Mouse (Mus musculus): ENCODE data around the gene Zkscan5. TPM values are rescaled to one million over a fixed set of nuclear protein-coding genes. Genes with fewer than 3 reads are reported as not detected.

Gene Zkscan5
- 13.3 and 13.6 TPM in 2 replicates for polyA plus RNA-seq (2015; fragmentation: Nextera tagmentation; extraction: Ambion mirVana)

DNA sequence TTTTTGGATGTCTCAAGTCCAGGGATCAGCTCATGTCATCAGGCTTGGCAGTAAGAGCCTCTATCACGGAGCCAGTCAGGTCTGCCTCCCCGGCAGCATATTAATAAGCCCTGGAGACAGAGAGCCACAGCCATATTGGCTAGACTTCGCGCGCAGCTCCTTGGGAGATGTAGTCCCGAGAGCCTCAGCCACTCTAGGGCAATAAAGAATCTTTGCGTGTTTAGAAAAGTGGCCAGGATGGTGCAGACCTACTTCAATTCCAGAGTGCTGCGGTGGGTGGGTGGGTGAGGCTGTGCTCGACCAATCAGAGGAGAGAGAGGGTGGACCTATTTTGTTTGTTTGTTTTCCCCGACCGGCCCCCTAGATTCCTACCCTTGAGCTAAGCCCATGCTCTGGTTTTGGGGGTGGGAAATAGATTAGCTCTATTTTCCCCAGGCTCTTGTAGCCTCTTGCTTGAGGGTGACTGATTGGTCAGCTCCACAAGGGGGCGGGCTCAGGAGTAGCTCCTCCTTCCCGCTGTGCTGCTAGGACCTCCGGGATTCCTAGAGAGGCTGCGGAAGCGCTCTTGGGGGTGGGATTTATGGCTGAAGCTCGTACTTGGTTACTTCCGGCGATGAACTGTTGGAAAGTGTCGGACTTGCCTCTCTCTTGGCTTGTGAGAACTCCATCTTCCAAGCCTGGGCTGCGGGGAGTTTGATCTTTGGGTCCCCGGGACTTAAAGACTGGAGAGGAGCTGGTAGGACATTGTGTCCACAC, at the start of gene Zkscan5:
TSS of gene Zkscan5 (plus strand) at position 627 of the 756 bp plus-strand sequence.
- Histone ChIP-seq H3K9me3 (no peaks in the 10 kb centered on the region), H3K36me3 (peaks cover 14% of the 10 kb centered on the region; the same call in 1 of the 2 replicates), H3K4me3 (peak within 1 kb of the TSS; percentile 64), H3K9ac (peak within 1 kb of the TSS; percentile 61), H3K27me3 (no peaks in the 10 kb centered on the region), H3K4me2 (peak within 1 kb of the TSS; percentile 64), H3K4me1 (peaks cover 24% of the 10 kb centered on the region), H3K27ac (peak within 1 kb of the TSS; percentile 88)
- ATAC-seq (ENCODE audit: insufficient number of reproducible peaks, low FRiP score, low TSS enrichment, low read depth), result peak; percentile 97
- under 1% methylated on average over 22 of the region's 22 CpGs for WGBS

GRCm38 (mm10) chr5:145161361-145161760, 43.0 kb upstream of the Zkscan5 start:
- Histone ChIP-seq H3K9me3 (no peaks in the 10 kb centered on the region), H3K4me1 (peaks cover 10% of the 10 kb centered on the region), H3K4me3 (no peak overlapping the region), H3K4me2 (no peak overlapping the region), H3K9ac (no peak overlapping the region), H3K27ac (no peak overlapping the region), H3K27me3 (no peaks in the 10 kb centered on the region), H3K36me3 (peaks cover 80% of the 10 kb centered on the region)
- 93% methylated on average over 14 of the region's 14 CpGs for WGBS
- ATAC-seq (ENCODE audit: insufficient number of reproducible peaks, low FRiP score, low TSS enrichment, low read depth), result no peak

GRCm38 (mm10) chr5:145164710-145165109, 39.7 kb upstream of the Zkscan5 start:
- ATAC-seq (ENCODE audit: insufficient number of reproducible peaks, low FRiP score, low TSS enrichment, low read depth), result no peak
- no peak overlapping the region for H3K27ac ChIP-seq
- H3K36me3 ChIP-seq, result peaks cover 52% of the 10 kb centered on the region
- H3K4me3 ChIP-seq, result no peak overlapping the region
- 70% methylated on average over 3 of the region's 3 CpGs for WGBS
- H3K9me3 ChIP-seq, result no peaks in the 10 kb centered on the region
- no peak overlapping the region for H3K4me2 ChIP-seq
- H3K4me1 ChIP-seq, result peaks cover 25% of the 10 kb centered on the region
- H3K27me3 ChIP-seq, result no peaks in the 10 kb centered on the region
- no peak overlapping the region for H3K9ac ChIP-seq

GRCm38 (mm10) chr5:145165184-145165583, 39.2 kb upstream of the Zkscan5 start:
- Histone ChIP-seq H3K4me3 (no peak overlapping the region), H3K27ac (no peak overlapping the region), H3K4me1 (peaks cover 25% of the 10 kb centered on the region), H3K4me2 (no peak overlapping the region), H3K9ac (no peak overlapping the region), H3K36me3 (peaks cover 47% of the 10 kb centered on the region), H3K9me3 (no peaks in the 10 kb centered on the region), H3K27me3 (no peaks in the 10 kb centered on the region)
- 86% methylated on average over 15 of the region's 15 CpGs for WGBS
- no peak for ATAC-seq (ENCODE audit: insufficient number of reproducible peaks, low FRiP score, low TSS enrichment, low read depth)

- Histone ChIP-seq H3K27ac (peak within 1 kb of the TSS; percentile 81), H3K4me2 (peak within 1 kb of the TSS; percentile 82), H3K4me3 (peak within 1 kb of the TSS; percentile 96), H3K9ac (peak within 1 kb of the TSS; percentile 97), H3K27me3 (no peaks in the 10 kb centered on the region), H3K36me3 (peaks cover 43% of the 10 kb centered on the region), H3K4me1 (peaks cover 25% of the 10 kb centered on the region), H3K9me3 (no peaks in the 10 kb centered on the region)
- ATAC-seq (ENCODE audit: insufficient number of reproducible peaks, low FRiP score, low TSS enrichment, low read depth), result peak; percentile 92
- under 1% methylated on average over 50 of the region's 51 CpGs for whole genome bisulfite sequencing
Measured at GRCm38 (mm10) chr5:145166536-145167305, 37.6 kb upstream of the Zkscan5 start, which contains the start of the genes Ptcd1 and Cpsf4. Ptcd1 (minus strand) TSS chr5:145167108. Cpsf4 (plus strand) TSS chr5:145167213.

DNA sequence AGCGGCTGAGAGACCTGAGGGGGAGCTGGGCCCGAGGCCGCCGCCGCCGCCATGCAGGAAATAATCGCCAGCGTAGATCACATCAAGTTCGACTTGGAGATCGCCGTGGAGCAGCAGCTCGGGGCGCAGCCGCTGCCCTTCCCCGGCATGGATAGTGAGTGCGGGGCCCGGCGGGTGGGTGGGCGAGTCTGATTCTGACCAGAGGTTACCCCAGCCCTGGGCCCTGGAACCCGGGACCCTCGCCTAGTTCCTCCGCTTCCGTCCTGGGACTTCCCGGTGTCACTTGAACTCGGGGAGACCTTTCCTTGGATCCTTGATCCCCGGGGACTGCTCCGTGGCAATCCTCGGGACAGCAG, 37.1 kb upstream of the Zkscan5 start:
- H3K4me3 ChIP-seq, result peak overlapping the region; percentile 96
- peak overlapping the region; percentile 97 for H3K9ac ChIP-seq
- H3K27me3 ChIP-seq, result no peaks in the 10 kb centered on the region
- H3K27ac ChIP-seq, result peak overlapping the region; percentile 81
- H3K9me3 ChIP-seq, result no peaks in the 10 kb centered on the region
- peak overlapping the region; percentile 82 for H3K4me2 ChIP-seq
- ATAC-seq (ENCODE audit: insufficient number of reproducible peaks, low FRiP score, low TSS enrichment, low read depth), result peak; percentile 27; the same call in 1 of the 2 replicates
- H3K4me1 ChIP-seq, result peaks cover 25% of the 10 kb centered on the region
- H3K36me3 ChIP-seq, result peaks cover 43% of the 10 kb centered on the region
- under 1% methylated on average over 28 of the region's 28 CpGs for WGBS

GRCm38 (mm10) chr5:145178461-145178980, 25.8 kb upstream of the Zkscan5 start:
- H3K9ac ChIP-seq, result no peak overlapping the region
- ATAC-seq (ENCODE audit: insufficient number of reproducible peaks, low FRiP score, low TSS enrichment, low read depth), result no peak
- H3K9me3 ChIP-seq, result no peaks in the 10 kb centered on the region
- 79% methylated on average over 18 of the region's 18 CpGs for WGBS
- H3K4me1 ChIP-seq, result no peaks in the 10 kb centered on the region
- H3K36me3 ChIP-seq, result peaks cover 99% of the 10 kb centered on the region
- no peak overlapping the region for H3K4me2 ChIP-seq
- H3K27me3 ChIP-seq, result no peaks in the 10 kb centered on the region
- no peak overlapping the region for H3K27ac ChIP-seq
- H3K4me3 ChIP-seq, result no peak overlapping the region

DNA sequence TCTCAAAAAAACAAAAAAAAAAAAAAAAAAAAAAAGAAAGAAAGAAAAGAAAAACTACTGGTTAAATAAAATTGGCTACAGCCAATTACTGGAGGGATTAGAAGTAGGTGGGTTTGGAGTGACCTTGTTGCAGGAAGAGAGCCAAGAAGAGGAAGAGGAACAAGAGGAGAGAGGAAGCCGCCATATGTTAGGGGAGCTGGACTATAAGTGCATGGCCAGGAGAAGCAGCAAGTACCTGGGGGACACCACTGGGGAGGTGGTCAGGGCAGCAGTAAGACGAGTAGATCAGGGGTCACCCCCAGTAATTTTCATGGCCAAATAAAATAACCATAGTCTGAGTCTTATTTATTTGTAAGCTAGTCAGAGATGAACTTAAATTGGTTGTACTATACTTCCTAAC, 19.1 kb upstream of the Zkscan5 start:
- Histone ChIP-seq H3K9me3 (no peaks in the 10 kb centered on the region), H3K36me3 (peaks cover 78% of the 10 kb centered on the region), H3K4me3 (no peak overlapping the region), H3K9ac (no peak overlapping the region), H3K27me3 (no peaks in the 10 kb centered on the region), H3K27ac (no peak overlapping the region), H3K4me1 (peaks cover 8% of the 10 kb centered on the region), H3K4me2 (no peak overlapping the region)
- no peak for ATAC-seq (ENCODE audit: insufficient number of reproducible peaks, low FRiP score, low TSS enrichment, low read depth)
- 80% methylated on average over 2 of the region's 2 CpGs for WGBS

- H3K4me2 ChIP-seq, result no peak overlapping the region
Measured at GRCm38 (mm10) chr5:145189416-145189815, 14.9 kb upstream of the Zkscan5 start.

DNA sequence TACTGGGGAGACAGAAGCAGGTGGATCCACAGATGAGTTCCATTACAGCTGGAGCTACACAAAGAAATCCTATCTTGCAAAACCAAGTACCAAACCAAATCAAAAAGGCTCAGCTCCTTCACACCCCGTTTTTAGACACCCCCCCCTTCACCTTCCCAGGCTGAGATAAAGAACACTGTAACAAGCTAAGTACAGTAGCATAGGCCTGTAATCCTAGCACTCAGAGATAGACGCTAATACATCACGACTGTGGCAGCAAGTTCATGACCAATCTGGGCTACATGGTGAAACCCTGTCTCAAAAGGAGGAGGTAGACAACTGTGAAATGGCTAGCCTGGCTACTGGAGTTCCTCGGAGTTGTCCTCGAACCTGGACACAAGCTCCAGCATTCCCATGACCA, 14.0 kb upstream of the Zkscan5 start:
- 42% methylated on average over 5 of the region's 5 CpGs for WGBS
- H3K9ac ChIP-seq, result peak overlapping the region; percentile 82

More at GRCm38 (mm10) chr5:145189416-145189815, 14.9 kb upstream of the Zkscan5 start:
- Histone ChIP-seq H3K4me3 (no peak overlapping the region), H3K36me3 (peaks cover 45% of the 10 kb centered on the region), H3K9me3 (no peaks in the 10 kb centered on the region), H3K4me1 (peaks cover 18% of the 10 kb centered on the region), H3K9ac (no peak overlapping the region), H3K27ac (no peak overlapping the region), H3K27me3 (no peaks in the 10 kb centered on the region)
- ATAC-seq (ENCODE audit: insufficient number of reproducible peaks, low FRiP score, low TSS enrichment, low read depth), result no peak
- WGBS, result 87% methylated on average over 6 of the region's 6 CpGs

GRCm38 (mm10) chr5:145190875-145191798, 13.2 kb upstream of the Zkscan5 start:
- Histone ChIP-seq H3K4me3 (peak overlapping the region; percentile 79), H3K36me3 (peaks cover 47% of the 10 kb centered on the region), H3K9me3 (no peaks in the 10 kb centered on the region), H3K4me2 (peak overlapping the region; percentile 70), H3K9ac (peak overlapping the region; percentile 82), H3K27me3 (no peaks in the 10 kb centered on the region), H3K27ac (peak overlapping the region; percentile 89), H3K4me1 (peaks cover 18% of the 10 kb centered on the region)
- peak; percentile 81 for ATAC-seq (ENCODE audit: insufficient number of reproducible peaks, low FRiP score, low TSS enrichment, low read depth)
- under 1% methylated on average over 41 of the region's 41 CpGs for WGBS

More for the DNA sequence above, 14.0 kb upstream of the Zkscan5 start:
- H3K27me3 ChIP-seq, result no peaks in the 10 kb centered on the region
- no peak for ATAC-seq (ENCODE audit: insufficient number of reproducible peaks, low FRiP score, low TSS enrichment, low read depth)
- peak overlapping the region; percentile 79 for H3K4me3 ChIP-seq
- H3K9me3 ChIP-seq, result no peaks in the 10 kb centered on the region
- no peak overlapping the region for H3K27ac ChIP-seq
- peaks cover 18% of the 10 kb centered on the region for H3K4me1 ChIP-seq
- peak overlapping the region; percentile 70 for H3K4me2 ChIP-seq
- H3K36me3 ChIP-seq, result peaks cover 47% of the 10 kb centered on the region

All from limb, embryonic 15.5 days (tissue).